Mouse (Mus musculus): ENCODE measurements around the gene Thumpd3.

Gene Thumpd3

GRCm38 (mm10) chr6:113046041-113046975 is at the start of gene Thumpd3:
TSS of gene Thumpd3 (plus strand) at chr6:113046225.
- in situ Hi-C loops (cut with MboI, MseI): loop anchor here in 1 of 2 experiments (10.0 kb wide), 2 partner anchors 258 to 348 kb away; partner anchors contain the start of gene Brpf1

- in situ Hi-C loops (cut with MboI, MseI): no loop called here
These were observed 46.8 kb upstream of the Thumpd3 start for GRCm38 (mm10) chr6:112999199-112999598.

- in situ Hi-C loops (cut with MboI, MseI): loop anchor here in 1 of 2 experiments (10.0 kb wide), 1 partner anchor 276 kb away; no protein-coding TSS in a partner anchor
These were observed 45.2 kb upstream of the Thumpd3 start for GRCm38 (mm10) chr6:113000666-113001287.

- in situ Hi-C loops (cut with MboI, MseI): loop anchor here in 1 of 2 experiments (10.0 kb wide), 1 partner anchor 277 kb away; no protein-coding TSS in a partner anchor
These were observed 44.3 kb upstream of the Thumpd3 start for GRCm38 (mm10) chr6:113001719-113002118.

- in situ Hi-C loops (cut with MboI, MseI): loop anchor here in 1 of 2 experiments (10.0 kb wide), 1 partner anchor 279 kb away; no protein-coding TSS in a partner anchor
These were observed 42.5 kb upstream of the Thumpd3 start for GRCm38 (mm10) chr6:113003313-113004111.

- in situ Hi-C loops (cut with MboI, MseI): loop anchor here (5.0 to 10.0 kb wide), 2 partner anchors 282 to 305 kb away; no protein-coding TSS in a partner anchor
These were observed 39.2 kb upstream of the Thumpd3 start for GRCm38 (mm10) chr6:113006833-113007232.

GRCm38 (mm10) chr6:113011886-113012285 is 34.1 kb upstream of the Thumpd3 start:
- in situ Hi-C loops (cut with MboI, MseI): no loop called here

GRCm38 (mm10) chr6:113012495-113012941 is 33.5 kb upstream of the Thumpd3 start:
- in situ Hi-C loops (cut with MboI, MseI): no loop called here

GRCm38 (mm10) chr6:113013550-113013949 is 32.5 kb upstream of the Thumpd3 start:
- in situ Hi-C loops (cut with MboI, MseI): no loop called here

- in situ Hi-C loops (cut with MboI, MseI): no loop called here
These were observed 28.5 kb upstream of the Thumpd3 start for GRCm38 (mm10) chr6:113017500-113018047.

- in situ Hi-C loops (cut with MboI, MseI): no loop called here
These were observed 27.9 kb upstream of the Thumpd3 start for GRCm38 (mm10) chr6:113018139-113018538.

GRCm38 (mm10) chr6:113024866-113025265 is 21.2 kb upstream of the Thumpd3 start:
- in situ Hi-C loops (cut with MboI, MseI): no loop called here

- in situ Hi-C loops (cut with MboI, MseI): no loop called here
These were observed 20.3 kb upstream of the Thumpd3 start for GRCm38 (mm10) chr6:113025774-113026173.

- in situ Hi-C loops (cut with MboI, MseI): no loop called here
These were observed 18.6 kb upstream of the Thumpd3 start for GRCm38 (mm10) chr6:113027446-113027845.

- in situ Hi-C loops (cut with MboI, MseI): no loop called here
These were observed 17.0 kb upstream of the Thumpd3 start for GRCm38 (mm10) chr6:113029006-113029405.

- in situ Hi-C loops (cut with MboI, MseI): no loop called here
These were observed 15.5 kb upstream of the Thumpd3 start for GRCm38 (mm10) chr6:113030553-113030952.

- in situ Hi-C loops (cut with MboI, MseI): no loop called here
These were observed 14.9 kb upstream of the Thumpd3 start for GRCm38 (mm10) chr6:113030970-113031660.

GRCm38 (mm10) chr6:113032121-113032520 is 13.9 kb upstream of the Thumpd3 start:
- in situ Hi-C loops (cut with MboI, MseI): no loop called here

GRCm38 (mm10) chr6:113033185-113033584 is 12.8 kb upstream of the Thumpd3 start:
- in situ Hi-C loops (cut with MboI, MseI): no loop called here

- in situ Hi-C loops (cut with MboI, MseI): no loop called here
These were observed 11.6 kb upstream of the Thumpd3 start for GRCm38 (mm10) chr6:113034466-113034865.
